Mouse (Mus musculus) spleen, adult 2 months (tissue): ENCODE measurements around the gene Plekhj1.

Source experiments
- CTCF ChIP-seq: fragments of 200-500 bp; IDR thresholded peaks from 2 replicates; pipeline ENCODE4 v1.5.1; 2011; ENCODE audit warnings: mild to moderate bottlenecking, inconsistent platforms; ENCODE audit not compliant: insufficient read depth, insufficient read length, insufficient replicate concordance; ENCODE audit errors: extremely low read depth
- POLR2A ChIP-seq: fragments of 200-500 bp; IDR thresholded peaks from 2 replicates; pipeline ENCODE4 v1.6.1; 2011; ENCODE audit warnings: low read depth, low read length, inconsistent platforms

DNA sequence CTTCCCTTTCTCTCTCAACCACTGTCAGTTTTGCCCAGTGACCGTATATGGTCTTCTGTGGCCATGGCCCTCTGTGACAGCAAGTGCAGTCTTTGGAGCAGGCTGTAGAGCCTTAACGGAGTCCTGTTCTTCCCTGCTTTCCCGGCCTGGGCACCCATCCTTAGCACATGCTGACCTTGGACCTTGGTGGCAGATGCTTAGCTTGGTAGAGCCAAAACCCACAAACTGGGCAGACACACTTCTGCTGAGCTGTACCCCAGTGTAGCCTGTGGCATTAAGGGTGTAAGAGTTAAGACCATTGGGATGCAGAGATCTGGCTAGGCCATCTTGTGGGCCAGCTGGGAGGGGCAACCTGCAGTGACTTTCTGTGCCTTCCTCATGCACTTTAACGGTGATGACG is 24.6 kb downstream of the Plekhj1 start:
- TF ChIP-seq CTCF (no peak), POLR2A (no peak)
